Mouse (Mus musculus): ENCODE data around the gene Mylk.

DNA sequence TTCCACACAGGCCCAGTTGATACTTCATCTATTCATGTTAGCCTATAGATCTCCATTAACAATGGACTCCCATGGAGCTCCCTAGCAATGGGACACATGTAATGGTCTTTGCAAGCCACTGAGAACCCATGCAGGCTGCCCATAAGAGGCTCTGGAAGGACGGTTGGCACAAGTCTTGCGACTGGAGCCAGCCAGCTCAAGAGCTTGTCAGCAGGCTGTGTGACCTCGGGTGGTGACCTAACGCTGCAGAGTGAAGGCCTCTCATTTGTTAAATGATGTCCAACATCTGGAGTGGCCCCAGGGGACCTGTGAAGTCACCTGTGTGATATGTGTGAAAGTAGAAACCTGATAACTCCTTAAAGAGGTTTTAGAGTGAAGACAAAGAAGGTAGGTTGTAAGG, 252.0 kb downstream of the Mylk start:
- TF ChIP-seq POLR2A (IDR thresholded peaks at IDR 0.05; ENCODE audit: extremely low read depth, insufficient read depth, low read length) (no peak), CTCF (IDR thresholded peaks at IDR 0.05; ENCODE audit: extremely low read depth, insufficient read depth, low read length) (no peak)

Measured in cortical plate, adult 2 months (tissue).